Mouse (Mus musculus): ENCODE results near the gene Zc3h7a. TPM values are rescaled to one million over a fixed set of nuclear protein-coding genes. Genes with fewer than 3 reads are reported as not detected.

Gene Zc3h7a
- total and polyA plus RNA-seq, 3 experiments = 48.7 to 202 (median 77.4) TPM

DNA sequence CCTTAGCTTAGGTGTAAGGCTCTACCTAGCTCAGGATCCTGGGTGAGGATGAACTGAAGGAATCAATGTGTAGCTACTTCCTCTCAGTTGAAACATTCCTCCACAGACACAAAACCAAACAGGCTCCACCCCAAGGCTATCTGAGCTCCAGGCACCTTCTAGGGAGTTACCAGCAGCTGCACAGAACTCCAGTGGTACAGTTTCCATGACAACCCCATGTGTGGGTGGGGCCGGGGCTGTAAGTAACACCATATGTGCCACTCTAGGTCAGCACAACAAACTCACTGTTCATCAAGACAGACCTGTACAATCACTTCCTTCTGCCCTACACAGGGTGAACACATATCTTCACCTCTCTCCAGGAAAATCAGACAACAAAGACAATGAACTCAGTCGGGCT, 22.3 kb upstream of the Zc3h7a start:
- peaks cover 2 to 8% of the 10 kb centered on the region in 2 experiments; a peak in 2 of 4 replicates for H3K4me1 ChIP-seq (ENCODE audit: control insufficient read depth in 1 of 2, insufficient read depth in 2 of 2, low read length in 2 of 2)
- no peak overlapping the region for H3K27ac ChIP-seq (ENCODE audit: control insufficient read depth, low read depth, low read length)
- peak; percentile 80 for DNase-seq (ENCODE audit: low read depth, low spot score)
- H3K27me3 ChIP-seq (ENCODE audit: control insufficient read depth in 1 of 2, insufficient read depth in 2 of 2, low read length in 2 of 2) = no peaks in the 10 kb centered on the region
- peaks cover 43 to 45% of the 10 kb centered on the region in 2 experiments for H3K36me3 ChIP-seq (ENCODE audit: control insufficient read depth in 1 of 2, insufficient read depth in 2 of 2, low read length in 2 of 2)
- no peaks in the 10 kb centered on the region for H3K9me3 ChIP-seq (replicated peaks; ENCODE audit: insufficient read depth, low read length)
- H3K79me2 ChIP-seq (ENCODE audit: control insufficient read depth, insufficient read depth, low read length, poor library complexity) = peaks cover 34% of the 10 kb centered on the region
- no peak overlapping the region for H3K4me3 ChIP-seq (ENCODE audit: control insufficient read depth in 1 of 2, insufficient read depth in 1 of 2, low read depth in 2 of 2, low read length in 2 of 2)
- H3K9ac ChIP-seq (ENCODE audit: control insufficient read depth, low read depth, low read length, poor library complexity, severe bottlenecking) = no peak overlapping the region
- no peak for TF ChIP-seq TAL1 (IDR thresholded peaks at IDR 0.05; ENCODE audit: low read length)
- no peak for TF ChIP-seq NRF1 (IDR thresholded peaks at IDR 0.05; ENCODE audit: insufficient read depth, low read depth, low read length, poor library complexity, severe bottlenecking)
- TF ChIP-seq EP300 (IDR thresholded peaks at IDR 0.05; ENCODE audit: low read depth in 1 of 2, low read length in 2 of 2) = no peak
- TF ChIP-seq GATA1 (IDR thresholded peaks at IDR 0.05; ENCODE audit: low read depth, low read length) = no peak
- TF ChIP-seq TCF12 (IDR thresholded peaks at IDR 0.05; ENCODE audit: low read depth, low read length) = no peak
- TF ChIP-seq MYB (IDR thresholded peaks at IDR 0.05; ENCODE audit: low read depth, low read length) = no peak
- TF ChIP-seq UBTF (IDR thresholded peaks at IDR 0.05; ENCODE audit: borderline replicate concordance, insufficient read depth, low read depth, low read length) = no peak
- TF ChIP-seq ETS1 (IDR thresholded peaks at IDR 0.05; ENCODE audit: low read depth, low read length) = no peak
- TF ChIP-seq POLR2AphosphoS5 (IDR thresholded peaks at IDR 0.05; ENCODE audit: borderline replicate concordance, low read depth, low read length) = no peak
- no peak for TF ChIP-seq MAFK (IDR thresholded peaks at IDR 0.05; ENCODE audit: borderline replicate concordance, low read depth, low read length)
- TF ChIP-seq RAD21 (IDR thresholded peaks at IDR 0.05; ENCODE audit: low read depth, low read length) = no peak
- no peak for TF ChIP-seq BHLHE40 (IDR thresholded peaks at IDR 0.05; ENCODE audit: borderline replicate concordance, low read depth, low read length)

DNA sequence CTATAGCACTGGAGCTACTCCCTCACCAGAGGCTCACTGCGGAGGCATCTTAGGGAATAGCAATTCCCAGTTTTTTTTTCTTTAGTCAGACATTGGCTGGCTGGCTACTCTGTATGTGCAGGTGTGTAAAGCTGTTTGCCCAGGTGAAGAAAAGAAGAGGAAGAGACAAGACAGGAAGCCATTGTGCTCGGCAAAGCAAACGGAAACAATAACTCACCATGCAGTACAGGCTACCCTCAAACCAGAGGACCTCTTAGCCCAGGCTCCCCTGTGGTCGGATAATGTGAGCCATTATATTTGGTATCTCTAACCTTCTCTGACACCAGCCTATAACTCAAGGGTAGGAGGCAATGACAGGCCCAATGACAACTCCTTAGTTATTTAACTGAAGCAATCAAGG, 20.9 kb upstream of the Zc3h7a start:
- DNase-seq (ENCODE audit: low read depth, low spot score) = no peak
- Histone ChIP-seq H3K9ac (ENCODE audit: control insufficient read depth, low read depth, low read length, poor library complexity, severe bottlenecking) (no peak overlapping the region), H3K27ac (ENCODE audit: control insufficient read depth, low read depth, low read length) (no peak overlapping the region), H3K36me3 (ENCODE audit: control insufficient read depth in 1 of 2, insufficient read depth in 2 of 2, low read length in 2 of 2) (peaks cover 43 to 48% of the 10 kb centered on the region in 2 experiments), H3K79me2 (ENCODE audit: control insufficient read depth, insufficient read depth, low read length, poor library complexity) (peaks cover 23% of the 10 kb centered on the region), H3K27me3 (ENCODE audit: control insufficient read depth in 1 of 2, insufficient read depth in 2 of 2, low read length in 2 of 2) (no peaks in the 10 kb centered on the region), H3K9me3 (replicated peaks; ENCODE audit: insufficient read depth, low read length) (no peaks in the 10 kb centered on the region), H3K4me3 (ENCODE audit: control insufficient read depth in 1 of 2, insufficient read depth in 1 of 2, low read depth in 2 of 2, low read length in 2 of 2) (no peak overlapping the region), H3K4me1 (ENCODE audit: control insufficient read depth in 1 of 2, insufficient read depth in 2 of 2, low read length in 2 of 2) (peaks cover 2 to 8% of the 10 kb centered on the region in 2 experiments; a peak in 2 of 4 replicates)
- no peak for TF ChIP-seq E2F4 (IDR thresholded peaks at IDR 0.05; ENCODE audit: borderline replicate concordance, low read depth, low read length)
- TF ChIP-seq USF1 (IDR thresholded peaks at IDR 0.05; ENCODE audit: low read depth, low read length) = no peak
- TF ChIP-seq BHLHE40 (IDR thresholded peaks at IDR 0.05; ENCODE audit: borderline replicate concordance, low read depth, low read length) = no peak
- no peak for TF ChIP-seq MXI1 (IDR thresholded peaks at IDR 0.05; ENCODE audit: low read depth, low read length)

All from MEL (cell line).